Mouse (Mus musculus) liver, embryonic 14.5 days (tissue): ENCODE data around the gene Slfn3.

ENCODE experiments used
- CTCF ChIP-seq: IDR thresholded peaks from 2 replicates; pipeline ENCODE4 v1.5.1; 2016; ENCODE audit warnings: antibody characterized with exemption, low read depth, control low read depth
- EP300 ChIP-seq: IDR thresholded peaks from 2 replicates; pipeline ENCODE4 v1.6.1; 2016; ENCODE audit warnings: antibody characterized with exemption, low read depth

DNA sequence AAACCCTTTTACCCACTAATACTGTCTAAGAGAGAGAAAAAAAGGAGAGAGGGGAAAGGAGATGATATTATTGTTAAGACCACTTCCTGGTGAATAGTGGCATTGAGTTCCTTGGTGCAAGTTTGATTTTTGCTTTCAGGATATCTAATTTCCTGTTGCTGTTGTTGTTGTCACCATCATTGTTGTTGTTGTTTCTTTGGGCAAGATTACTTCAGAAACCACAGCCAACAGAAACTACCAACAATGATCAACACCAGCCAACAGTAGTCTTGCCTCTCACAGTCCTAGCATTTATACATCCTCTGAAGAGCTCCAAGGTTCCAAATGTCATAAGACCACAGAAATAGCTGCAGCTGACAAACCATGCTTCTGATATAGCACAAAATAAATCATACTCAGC is 13.9 kb downstream of the Slfn3 start:
- TF ChIP-seq CTCF (no peak), EP300 (no peak)
